Mouse (Mus musculus) embryonic facial prominence, embryonic 11.5 days (tissue): ENCODE results near the gene Tctn1. TPM values are rescaled to one million over a fixed set of nuclear protein-coding genes. Genes with fewer than 3 reads are reported as not detected.

Experiments
- ATAC-seq: fragments of 200-750 bp; cut with Nextera tagmentation; replicated peaks from 2 replicates; pipeline ENCODE4 v1.8.0; 2017; ENCODE audit warnings: low read depth; ENCODE audit not compliant: insufficient number of reproducible peaks, low FRiP score, low TSS enrichment
- DNase-seq: peaks from one replicate; pipeline ENCODE4 v3.0.0-alpha.2; 2015; ENCODE audit warnings: low spot score
- H3K27ac ChIP-seq: fragments of 300-500 bp; sonication (generic); replicated peaks from 2 replicates; pipeline ENCODE4 v1.5.1; 2014; ENCODE audit warnings: mild to moderate bottlenecking, low read depth, low read length, control low read depth
- H3K27me3 ChIP-seq: fragments of 300-500 bp; sonication (generic); 2 replicates; pipeline ENCODE4 v1.6.1; 2014; ENCODE audit warnings: mild to moderate bottlenecking, low read length, moderate library complexity, mixed read lengths; ENCODE audit not compliant: control insufficient read depth, insufficient read depth
- H3K36me3 ChIP-seq: fragments of 300-500 bp; sonication (generic); replicated peaks from 2 replicates; pipeline ENCODE4 v1.6.1; 2014; ENCODE audit warnings: low read depth, mild to moderate bottlenecking, low read length, moderate library complexity, mixed read lengths; ENCODE audit not compliant: control insufficient read depth, insufficient read depth
- H3K4me1 ChIP-seq: fragments of 300-500 bp; sonication (generic); 2 replicates; pipeline ENCODE4 v1.6.1; 2014; ENCODE audit warnings: low read length, mixed read lengths; ENCODE audit not compliant: control insufficient read depth, insufficient read depth
- H3K4me2 ChIP-seq: fragments of 300-500 bp; sonication (generic); 2 replicates; pipeline ENCODE4 v1.6.1; 2014; ENCODE audit warnings: low read depth, mild to moderate bottlenecking, control low read depth, low read length, moderate library complexity
- H3K4me3 ChIP-seq: fragments of 300-500 bp; sonication (generic); 2 replicates; pipeline ENCODE4 v1.5.1; 2014; ENCODE audit warnings: low read depth, low read length, control low read depth
- H3K9ac ChIP-seq: fragments of 300-500 bp; sonication (generic); replicated peaks from 2 replicates; pipeline ENCODE4 v1.6.1; 2014; ENCODE audit warnings: mild to moderate bottlenecking, control low read depth, low read length
- H3K9me3 ChIP-seq: fragments of 300-500 bp; sonication (generic); replicated peaks from 2 replicates; pipeline ENCODE4 v1.6.1; 2016; ENCODE audit warnings: mild to moderate bottlenecking, low read length, inconsistent platforms, mixed read lengths; ENCODE audit not compliant: control insufficient read depth
- WGBS: fragments of 180-500 bp; shearing (Covaris S2); extraction: QIAGEN DNeasy Blood & Tissue Kit; methylation state at CpG from one replicate; pipeline ENCODE4 v1.1.7; 2014; 5-methylcytosine and 5-hydroxymethylcytosine counted together
- polyA plus RNA-seq: library from polyadenylated mRNA; unstranded; fragments of >200 nt; fragmentation: Nextera tagmentation; extraction: Ambion mirVana; gene quantifications from 2 replicates; pipeline ENCODE4 v1.2.1, GENCODE M21; 2014

Tctn1 gene
- polyA plus RNA-seq, 1 experiment from 2014 or later: 3.5 TPM

GRCm38 (mm10) chr5:122206475-122206874 is 57.8 kb downstream of the Tctn1 start, which contains the start of gene Hvcn1:
TSS of gene Hvcn1 (plus strand) at chr5:122206804.
- H3K9me3 ChIP-seq: no peaks in the 10 kb centered on the region
- ATAC-seq (no peak), DNase-seq (no peak)
- no peak within 1 kb of the TSS for H3K27ac ChIP-seq
- WGBS: 76% methylated on average over 3 of the region's 4 CpGs
- no peaks in the 10 kb centered on the region for H3K27me3 ChIP-seq
- no peak within 1 kb of the TSS for H3K9ac ChIP-seq
- H3K4me1 ChIP-seq: peaks cover 3% of the 10 kb centered on the region; the same call in 1 of the 2 replicates
- H3K4me2 ChIP-seq: no peak within 1 kb of the TSS
- H3K36me3 ChIP-seq: no peaks in the 10 kb centered on the region
- no peak within 1 kb of the TSS for H3K4me3 ChIP-seq

GRCm38 (mm10) chr5:122204180-122204579 is 60.1 kb downstream of the Tctn1 start:
- WGBS: 70% methylated on average over 2 of the region's 2 CpGs
- H3K9me3 ChIP-seq: no peaks in the 10 kb centered on the region
- H3K27me3 ChIP-seq: no peaks in the 10 kb centered on the region
- H3K36me3 ChIP-seq: no peaks in the 10 kb centered on the region
- H3K4me1 ChIP-seq: peaks cover under 1% of the 10 kb centered on the region; the same call in 1 of the 2 replicates
- H3K4me2 ChIP-seq: no peak overlapping the region
- no peak for DNase-seq
- no peak overlapping the region for H3K27ac ChIP-seq
- no peak overlapping the region for H3K4me3 ChIP-seq
- no peak overlapping the region for H3K9ac ChIP-seq
- no peak for ATAC-seq

GRCm38 (mm10) chr5:122201904-122202303 is 62.4 kb downstream of the Tctn1 start:
- Histone ChIP-seq H3K36me3 (no peaks in the 10 kb centered on the region), H3K27me3 (no peaks in the 10 kb centered on the region), H3K4me2 (no peak overlapping the region), H3K27ac (no peak overlapping the region), H3K4me1 (no peaks in the 10 kb centered on the region), H3K9me3 (no peaks in the 10 kb centered on the region), H3K9ac (no peak overlapping the region), H3K4me3 (no peak overlapping the region)
- DNase-seq (no peak), ATAC-seq (no peak)
- 78% methylated on average over 6 of the region's 6 CpGs for WGBS

GRCm38 (mm10) chr5:122200872-122201271 is 63.4 kb downstream of the Tctn1 start:
- no peak overlapping the region for H3K27ac ChIP-seq
- H3K9ac ChIP-seq: no peak overlapping the region
- H3K4me2 ChIP-seq: no peak overlapping the region
- H3K36me3 ChIP-seq: no peaks in the 10 kb centered on the region
- H3K9me3 ChIP-seq: no peaks in the 10 kb centered on the region
- no peaks in the 10 kb centered on the region for H3K27me3 ChIP-seq
- no peak for ATAC-seq
- DNase-seq: no peak
- H3K4me1 ChIP-seq: no peaks in the 10 kb centered on the region
- WGBS: 97% methylated on average over 4 of the region's 4 CpGs
- H3K4me3 ChIP-seq: no peak overlapping the region

GRCm38 (mm10) chr5:122192347-122192746 is 71.9 kb downstream of the Tctn1 start:
- H3K4me1 ChIP-seq: no peaks in the 10 kb centered on the region
- no peaks in the 10 kb centered on the region for H3K27me3 ChIP-seq
- H3K4me3 ChIP-seq: no peak overlapping the region
- WGBS: 47% methylated on average over 3 of the region's 4 CpGs
- H3K9me3 ChIP-seq: no peaks in the 10 kb centered on the region
- H3K9ac ChIP-seq: no peak overlapping the region
- no peak overlapping the region for H3K27ac ChIP-seq
- no peak overlapping the region for H3K4me2 ChIP-seq
- ATAC-seq (no peak), DNase-seq (no peak)
- H3K36me3 ChIP-seq: no peaks in the 10 kb centered on the region

GRCm38 (mm10) chr5:122191269-122192063 is 72.8 kb downstream of the Tctn1 start:
- Histone ChIP-seq H3K27ac (no peak overlapping the region), H3K27me3 (no peaks in the 10 kb centered on the region), H3K9ac (no peak overlapping the region), H3K4me1 (no peaks in the 10 kb centered on the region), H3K4me2 (no peak overlapping the region), H3K36me3 (no peaks in the 10 kb centered on the region), H3K9me3 (no peaks in the 10 kb centered on the region), H3K4me3 (no peak overlapping the region)
- DNase-seq: no peak
- no peak for ATAC-seq
- 75% methylated on average over 12 of the region's 12 CpGs for WGBS

GRCm38 (mm10) chr5:122190465-122190864 is 73.8 kb downstream of the Tctn1 start:
- Histone ChIP-seq H3K9me3 (no peaks in the 10 kb centered on the region), H3K4me1 (no peaks in the 10 kb centered on the region), H3K36me3 (no peaks in the 10 kb centered on the region), H3K4me2 (no peak overlapping the region), H3K9ac (no peak overlapping the region), H3K27ac (no peak overlapping the region), H3K4me3 (no peak overlapping the region), H3K27me3 (no peaks in the 10 kb centered on the region)
- ATAC-seq (no peak), DNase-seq (no peak)
- 48% methylated on average over 7 of the region's 7 CpGs for WGBS

- Histone ChIP-seq H3K27ac (no peak overlapping the region), H3K9ac (no peak overlapping the region), H3K27me3 (no peaks in the 10 kb centered on the region), H3K9me3 (no peaks in the 10 kb centered on the region), H3K36me3 (no peaks in the 10 kb centered on the region), H3K4me1 (no peaks in the 10 kb centered on the region), H3K4me2 (no peak overlapping the region), H3K4me3 (no peak overlapping the region)
- ATAC-seq: no peak
- 53% methylated on average over 3 of the region's 3 CpGs for WGBS
- DNase-seq: no peak
Observed at GRCm38 (mm10) chr5:122189115-122189514, 75.1 kb downstream of the Tctn1 start.
